ENCODE assay signal across 8 mouse cellular contexts in the genomic region with DNA sequence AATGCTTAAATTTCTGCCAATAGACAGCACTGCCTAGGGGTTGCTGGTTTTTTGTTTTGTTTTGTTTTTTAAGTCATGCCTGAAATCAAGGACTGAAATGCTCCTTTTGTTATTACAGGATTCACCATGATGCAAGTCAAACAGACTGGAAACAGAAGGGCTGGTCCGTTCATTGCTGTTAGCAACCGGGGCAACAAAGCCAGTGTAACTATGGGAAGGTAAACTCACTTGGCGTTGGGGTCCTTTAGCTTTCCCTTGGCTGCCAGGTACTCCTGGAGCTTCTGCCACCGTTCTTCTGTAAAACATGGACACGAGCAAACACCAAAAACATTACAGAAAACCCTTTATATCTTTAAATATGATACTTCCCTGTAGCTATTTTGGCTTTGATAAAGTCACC. TPM values are rescaled to one million over a fixed set of nuclear protein-coding genes. Genes with fewer than 3 reads are reported as not detected.
DNase-seq lines count a peak whose midpoint lies in the region; ATAC-seq and TF ChIP-seq lines count a peak whose summit lies in the region.

No protein-coding gene starts in this region.

- no peak overlapping the region for H3K27ac ChIP-seq in heart, embryonic 15.5 days
- H3K27ac ChIP-seq in MEL (ENCODE audit: control insufficient read depth, low read depth, low read length), result no peak overlapping the region
- H3K27ac ChIP-seq in forebrain, postnatal 0 days (ENCODE audit: low read depth, low read length), result no peak overlapping the region
- peak overlapping the region; percentile 95 for H3K27ac ChIP-seq in midbrain, embryonic 10.5 days (replicated peaks)

- peak overlapping the region; percentile 78 for H3K9ac ChIP-seq in heart, embryonic 15.5 days
- peak overlapping the region; percentile 95 for H3K9ac ChIP-seq in MEL (ENCODE audit: control insufficient read depth, low read depth, low read length, poor library complexity, severe bottlenecking)
- H3K9ac ChIP-seq in forebrain, postnatal 0 days, result peak overlapping the region; percentile 46; the same call in 1 of the 2 replicates

- intact Hi-C loops in heart, postnatal 10 days (cut with DNase I), result loop anchor here (2.0 to 5.0 kb wide), 2 partner anchors 86 to 113 kb away; no protein-coding TSS in a partner anchor

- no peak for TF ChIP-seq POLR2A in MEL (IDR thresholded peaks at IDR 0.05; ENCODE audit: control insufficient read depth in 1 of 2, insufficient read depth in 1 of 2, low read depth in 1 of 2, low read length in 2 of 2, poor library complexity in 1 of 2)

- H3K4me2 ChIP-seq in heart, embryonic 15.5 days, result peak overlapping the region; percentile 70
- peak overlapping the region; percentile 82 for H3K4me2 ChIP-seq in forebrain, postnatal 0 days (ENCODE audit: low read depth)

- H3K4me1 ChIP-seq in heart, embryonic 15.5 days (replicated peaks), result peaks cover 21% of the 10 kb centered on the region
- H3K4me1 ChIP-seq in MEL (ENCODE audit: control insufficient read depth in 1 of 2, insufficient read depth in 2 of 2, low read length in 2 of 2), result peaks cover 5 to 14% of the 10 kb centered on the region in 2 experiments; a peak in 2 of 4 replicates
- H3K4me1 ChIP-seq in forebrain, postnatal 0 days (ENCODE audit: insufficient read depth), result peaks cover 4% of the 10 kb centered on the region
- H3K4me1 ChIP-seq in midbrain, embryonic 10.5 days, result peaks cover 21% of the 10 kb centered on the region

- peaks cover 10% of the 10 kb centered on the region for H3K79me2 ChIP-seq in MEL (ENCODE audit: control insufficient read depth, insufficient read depth, low read length, poor library complexity)

- no peak for TF ChIP-seq RAD21 in MEL (IDR thresholded peaks at IDR 0.05; ENCODE audit: low read depth, low read length)

- no peak for DNase-seq in heart, postnatal 10 days
- DNase-seq in MEL (ENCODE audit: low read depth, low spot score) (peak; percentile 14), adipocyte (ENCODE audit: low spot score) (no peak)
- DNase-seq in forebrain, postnatal 0 days, result no peak
- DNase-seq in midbrain, embryonic 10.5 days (ENCODE audit: low spot score), result no peak
- no peak for DNase-seq in cerebellum, adult 9-11 months
- no peak for DNase-seq in thymus, postnatal 4 days

- H3K36me3 ChIP-seq in heart, embryonic 15.5 days, result peaks cover 3% of the 10 kb centered on the region; the same call in 1 of the 2 replicates
- peaks cover 2 to 7% of the 10 kb centered on the region in 2 experiments; a peak in 2 of 4 replicates for H3K36me3 ChIP-seq in MEL (ENCODE audit: control insufficient read depth in 1 of 2, insufficient read depth in 2 of 2, low read length in 2 of 2)
- H3K36me3 ChIP-seq in forebrain, postnatal 0 days (ENCODE audit: insufficient read depth), result no peaks in the 10 kb centered on the region
- peaks cover 23% of the 10 kb centered on the region for H3K36me3 ChIP-seq in midbrain, embryonic 10.5 days

- no peaks in the 10 kb centered on the region for H3K9me3 ChIP-seq in heart, embryonic 15.5 days (replicated peaks)
- H3K9me3 ChIP-seq in MEL (replicated peaks; ENCODE audit: insufficient read depth, low read length), result no peaks in the 10 kb centered on the region
- no peaks in the 10 kb centered on the region for H3K9me3 ChIP-seq in forebrain, postnatal 0 days (ENCODE audit: low read length)
- H3K9me3 ChIP-seq in midbrain, embryonic 10.5 days (replicated peaks), result no peaks in the 10 kb centered on the region

- 56% methylated on average over 5 of the region's 5 CpGs for WGBS in heart, embryonic 15.5 days
- 45% methylated on average over 5 of the region's 5 CpGs for WGBS in forebrain, postnatal 0 days
- 67% methylated on average over 5 of the region's 5 CpGs for WGBS in midbrain, embryonic 10.5 days

- no peak for TF ChIP-seq EP300 in MEL (IDR thresholded peaks at IDR 0.05; ENCODE audit: low read depth in 1 of 2, low read length in 2 of 2)

- H3K27me3 ChIP-seq in heart, embryonic 15.5 days, result no peaks in the 10 kb centered on the region
- no peaks in the 10 kb centered on the region for H3K27me3 ChIP-seq in MEL (ENCODE audit: control insufficient read depth in 1 of 2, insufficient read depth in 2 of 2, low read length in 2 of 2)
- no peaks in the 10 kb centered on the region for H3K27me3 ChIP-seq in forebrain, postnatal 0 days (ENCODE audit: insufficient read depth, low read length)
- no peaks in the 10 kb centered on the region for H3K27me3 ChIP-seq in midbrain, embryonic 10.5 days (ENCODE audit: low read depth, poor library complexity, severe bottlenecking)

- H3K4me3 ChIP-seq in heart, embryonic 15.5 days, result peak overlapping the region; percentile 88
- peak overlapping the region; percentile 78 to 91 for H3K4me3 ChIP-seq in MEL (ENCODE audit: control insufficient read depth in 1 of 2, insufficient read depth in 1 of 2, low read depth in 2 of 2, low read length in 2 of 2)
- H3K4me3 ChIP-seq in forebrain, postnatal 0 days (ENCODE audit: low read depth, low read length), result peak overlapping the region; percentile 79; the same call in 1 of the 2 replicates
- peak overlapping the region; percentile 85 for H3K4me3 ChIP-seq in midbrain, embryonic 10.5 days

- TF ChIP-seq CTCF in MEL (IDR thresholded peaks at IDR 0.05 in 2 of 3, conservative IDR thresholded peaks at IDR 0.05 in 1 of 3; ENCODE audit: control insufficient read depth in 1 of 3, insufficient read depth in 1 of 3, low read depth in 2 of 3, low read length in 3 of 3, poor library complexity in 1 of 3, severe bottlenecking in 1 of 3), result no peak
- no peak for TF ChIP-seq CTCF in forebrain, postnatal 0 days (IDR thresholded peaks at IDR 0.05; ENCODE audit: low read depth)

- no peak for ATAC-seq in heart, embryonic 15.5 days (replicated peaks; ENCODE audit: insufficient number of reproducible peaks, insufficient read depth, low FRiP score, low read depth)
- ATAC-seq in forebrain, postnatal 0 days, result no peak

TF ChIP-seq in MEL, 35 proteins besides CTCF, POLR2A, EP300 and RAD21:
- TF ChIP-seq RCOR1 (IDR thresholded peaks at IDR 0.05; ENCODE audit: low read depth, low read length) (no peak), BHLHE40 (IDR thresholded peaks at IDR 0.05; ENCODE audit: borderline replicate concordance, low read depth, low read length) (no peak), TBP (IDR thresholded peaks at IDR 0.05; ENCODE audit: low read depth, low read length) (no peak), MAX (IDR thresholded peaks at IDR 0.05; ENCODE audit: low read length) (no peak), MXI1 (IDR thresholded peaks at IDR 0.05; ENCODE audit: low read depth, low read length) (no peak), USF1 (IDR thresholded peaks at IDR 0.05; ENCODE audit: low read depth, low read length) (no peak), MYB (IDR thresholded peaks at IDR 0.05; ENCODE audit: low read depth, low read length) (no peak), SMC3 (IDR thresholded peaks at IDR 0.05; ENCODE audit: low read depth, low read length) (no peak), MAZ (IDR thresholded peaks at IDR 0.05; ENCODE audit: low read depth, low read length) (no peak), MAFK (IDR thresholded peaks at IDR 0.05; ENCODE audit: borderline replicate concordance, low read depth, low read length) (no peak), POLR2AphosphoS2 (IDR thresholded peaks at IDR 0.05; ENCODE audit: low read length) (no peak), NELFE (IDR thresholded peaks at IDR 0.05; ENCODE audit: low read depth, low read length) (no peak), SIN3A (IDR thresholded peaks at IDR 0.05; ENCODE audit: low read length) (no peak), POLR2AphosphoS5 (IDR thresholded peaks at IDR 0.05; ENCODE audit: borderline replicate concordance, low read depth, low read length) (no peak), ZNF384 (IDR thresholded peaks at IDR 0.05; ENCODE audit: low read depth, low read length) (no peak), TCF12 (IDR thresholded peaks at IDR 0.05; ENCODE audit: low read depth, low read length) (no peak), CHD2 (IDR thresholded peaks at IDR 0.05; ENCODE audit: low read length) (no peak), UBTF (IDR thresholded peaks at IDR 0.05; ENCODE audit: borderline replicate concordance, insufficient read depth, low read depth, low read length) (no peak), JUND (IDR thresholded peaks at IDR 0.05; ENCODE audit: low read depth, low read length) (no peak), CHD1 (IDR thresholded peaks at IDR 0.05; ENCODE audit: low read depth, low read length) (no peak)

RNA-seq across cellular contexts. Expression of gene Ckap2l, which starts 0.9 kb away (rescaled TPM):
- polyA plus RNA-seq in heart, embryonic 15.5 days (2015; fragmentation: Nextera tagmentation; extraction: Ambion mirVana), result 36.5 and 39.5 TPM in 2 replicates
- total RNA-seq in heart, postnatal 10 days (2021), result 10 to 100 TPM; 11.8 to 13.4 TPM
- total RNA-seq in MEL (2012; rRNA removed), result 10.6 and 12.8 TPM in 2 replicates
- 10 to 100 TPM in 1 of 2 experiments, not detected in 1; 25.7 TPM for polyA plus RNA-seq in MEL (2012; ENCODE audit: insufficient read depth in 1 of 2, insufficient read length in 2 of 2, low read depth in 1 of 2, low replicate concordance in 2 of 2, missing spikeins in 1 of 2)
- total RNA-seq in forebrain, postnatal 0 days (2014; rRNA removed), result 5.3 and 9.1 TPM in 2 replicates
- 8.9 and 9.8 TPM in 2 replicates for polyA plus RNA-seq in forebrain, postnatal 0 days (2015; fragmentation: Nextera tagmentation; extraction: Ambion mirVana)
- polyA plus RNA-seq in midbrain, embryonic 10.5 days (2016; fragmentation: Nextera tagmentation; extraction: Ambion mirVana), result 64.6 and 69.7 TPM in 2 replicates

RNA-seq across cellular contexts. Expression of gene Il1a, which starts 13.7 kb away (rescaled TPM):
- 0.08 and 0.23 TPM in 2 replicates for polyA plus RNA-seq in heart, embryonic 15.5 days (2015; fragmentation: Nextera tagmentation; extraction: Ambion mirVana)
- total RNA-seq in heart, postnatal 10 days (2021), result under 1 TPM in 1 of 2 experiments, not detected in 1; 0.12 TPM
- total RNA-seq in MEL (2012; rRNA removed), result not detected in 2 replicates
- polyA plus RNA-seq in MEL (2012; ENCODE audit: insufficient read depth in 1 of 2, insufficient read length in 2 of 2, low read depth in 1 of 2, low replicate concordance in 2 of 2, missing spikeins in 1 of 2), result under 1 TPM in 1 of 2 experiments, not detected in 1; 0.10 TPM
- total RNA-seq in forebrain, postnatal 0 days (2014; rRNA removed), result 0.10 TPM in 1 of 2 replicates, not detected in the other
- 0.34 and 0.38 TPM in 2 replicates for polyA plus RNA-seq in forebrain, postnatal 0 days (2015; fragmentation: Nextera tagmentation; extraction: Ambion mirVana)
- polyA plus RNA-seq in midbrain, embryonic 10.5 days (2016; fragmentation: Nextera tagmentation; extraction: Ambion mirVana), result 0.10 and 0.11 TPM in 2 replicates
